Mouse (Mus musculus): ENCODE measurements around the gene Tob2. TPM values are rescaled to one million over a fixed set of nuclear protein-coding genes. Genes with fewer than 3 reads are reported as not detected.

The Tob2 gene
- total RNA-seq, 1 experiment = 20.9 TPM

DNA sequence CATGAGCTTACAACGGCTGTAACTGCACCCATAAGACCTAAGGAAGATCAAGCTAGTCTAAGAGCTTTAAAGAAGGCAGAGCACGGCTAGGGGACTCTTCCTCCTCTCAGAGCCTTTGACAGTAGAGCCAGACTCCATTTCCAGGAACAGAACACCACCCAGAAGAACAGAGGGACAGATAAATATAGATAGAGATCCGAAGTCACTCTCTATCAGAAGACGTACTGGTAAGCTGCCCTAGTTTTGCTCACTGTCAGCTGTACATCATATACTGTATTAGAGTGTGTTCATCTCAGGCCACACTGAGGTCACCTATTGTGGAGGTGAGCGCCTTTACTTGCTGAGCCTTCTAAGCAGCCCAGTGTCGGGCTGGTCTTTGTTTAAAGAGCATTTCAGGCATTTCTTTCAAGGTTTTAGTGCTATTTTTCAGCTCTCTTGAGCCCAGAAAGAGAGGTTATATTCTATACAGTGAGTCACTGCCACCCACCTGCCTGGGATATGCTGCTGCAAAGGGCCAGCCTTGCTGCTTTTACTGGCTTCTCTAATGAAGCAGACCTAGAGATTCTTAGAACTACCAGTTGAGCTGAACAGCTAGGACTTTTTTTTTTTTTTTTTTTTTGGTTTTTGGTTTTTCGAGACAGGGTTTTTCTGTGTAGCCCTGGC is 32.7 kb upstream of the Tob2 start:
- DNase-seq (ENCODE audit: low read depth, low spot score) = no peak
- in situ Hi-C loops (cut with MboI; ENCODE audit: low sequenced_read_pairs in 2 of 2, unreplicated experiment in 2 of 2) = no loop called here
- TF ChIP-seq CHD2 (IDR thresholded peaks at IDR 0.05; ENCODE audit: low read depth, low read length) = no peak
- TF ChIP-seq ZC3H11A (IDR thresholded peaks at IDR 0.05; ENCODE audit: borderline replicate concordance, low read depth, low read length) = no peak
- no peak for TF ChIP-seq HCFC1 (IDR thresholded peaks at IDR 0.05; ENCODE audit: borderline replicate concordance, insufficient read depth, low read length)
- TF ChIP-seq ZNF384 (IDR thresholded peaks at IDR 0.05; ENCODE audit: low read depth, low read length) = no peak; the same call in 1 of the 2 replicates
- no peak for TF ChIP-seq MAFK (IDR thresholded peaks at IDR 0.05; ENCODE audit: insufficient read depth, low read depth, low read length)
- no peak overlapping the region for H3K9ac ChIP-seq (ENCODE audit: insufficient read depth, low read depth, low read length, poor library complexity, severe bottlenecking)
- H3K4me3 ChIP-seq (ENCODE audit: insufficient read depth in 1 of 2, low read depth in 1 of 2, low read length in 2 of 2, poor library complexity in 1 of 2, severe bottlenecking in 1 of 2) = no peak overlapping the region
- peaks cover 16% of the 10 kb centered on the region for H3K36me3 ChIP-seq (ENCODE audit: control insufficient read depth, insufficient read depth, low read length, poor library complexity, severe bottlenecking)
- peaks cover 8 to 11% of the 10 kb centered on the region in 2 experiments for H3K4me1 ChIP-seq (ENCODE audit: control insufficient read depth in 2 of 2, insufficient read depth in 2 of 2, low read length in 2 of 2, poor library complexity in 1 of 2)
- peak overlapping the region; percentile 59; the same call in 1 of the 2 replicates for H3K27ac ChIP-seq (ENCODE audit: insufficient read depth, low read depth, low read length, poor library complexity, severe bottlenecking)
- no peaks in the 10 kb centered on the region for H3K9me3 ChIP-seq (ENCODE audit: control insufficient read depth, insufficient read depth, low read depth, low read length)

DNA sequence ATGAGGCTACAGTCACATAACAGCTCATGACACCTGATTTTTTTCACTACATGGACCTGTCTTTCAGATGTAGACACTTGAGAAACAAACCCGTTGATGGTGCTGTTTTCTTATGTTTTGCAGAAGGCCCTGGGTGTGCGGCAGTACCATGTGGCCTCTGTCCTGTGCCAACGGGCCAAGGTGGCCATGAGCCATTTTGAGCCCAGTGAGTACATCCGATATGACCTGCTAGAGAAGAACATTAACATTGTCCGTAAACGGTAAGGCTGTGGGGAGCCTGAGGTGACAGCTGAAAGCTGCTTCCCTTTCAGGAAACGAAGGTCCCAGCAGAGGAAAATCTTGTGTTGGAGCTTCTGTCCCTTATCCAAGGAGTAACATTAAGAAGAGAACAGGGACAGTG is 30.6 kb upstream of the Tob2 start:
- TF ChIP-seq ZNF384 (IDR thresholded peaks at IDR 0.05; ENCODE audit: low read depth, low read length) = no peak
- no peak for TF ChIP-seq ZC3H11A (IDR thresholded peaks at IDR 0.05; ENCODE audit: borderline replicate concordance, low read depth, low read length)
- TF ChIP-seq HCFC1 (IDR thresholded peaks at IDR 0.05; ENCODE audit: borderline replicate concordance, insufficient read depth, low read length) = no peak
- TF ChIP-seq MAFK (IDR thresholded peaks at IDR 0.05; ENCODE audit: insufficient read depth, low read depth, low read length) = no peak
- no peak for TF ChIP-seq CHD2 (IDR thresholded peaks at IDR 0.05; ENCODE audit: low read depth, low read length)
- Histone ChIP-seq H3K9ac (ENCODE audit: insufficient read depth, low read depth, low read length, poor library complexity, severe bottlenecking) (no peak overlapping the region), H3K9me3 (ENCODE audit: control insufficient read depth, insufficient read depth, low read depth, low read length) (no peaks in the 10 kb centered on the region), H3K4me1 (ENCODE audit: control insufficient read depth in 2 of 2, insufficient read depth in 2 of 2, low read length in 2 of 2, poor library complexity in 1 of 2) (peaks cover 5 to 11% of the 10 kb centered on the region in 2 experiments), H3K36me3 (ENCODE audit: control insufficient read depth, insufficient read depth, low read length, poor library complexity, severe bottlenecking) (peaks cover 6% of the 10 kb centered on the region), H3K4me3 (ENCODE audit: insufficient read depth in 1 of 2, low read depth in 1 of 2, low read length in 2 of 2, poor library complexity in 1 of 2, severe bottlenecking in 1 of 2) (no peak overlapping the region), H3K27ac (ENCODE audit: insufficient read depth, low read depth, low read length, poor library complexity, severe bottlenecking) (no peak overlapping the region; the same call in 1 of the 2 replicates)
- in situ Hi-C loops (cut with MboI; ENCODE audit: low sequenced_read_pairs in 2 of 2, unreplicated experiment in 2 of 2) = no loop called here
- DNase-seq (ENCODE audit: low read depth, low spot score) = no peak

DNA sequence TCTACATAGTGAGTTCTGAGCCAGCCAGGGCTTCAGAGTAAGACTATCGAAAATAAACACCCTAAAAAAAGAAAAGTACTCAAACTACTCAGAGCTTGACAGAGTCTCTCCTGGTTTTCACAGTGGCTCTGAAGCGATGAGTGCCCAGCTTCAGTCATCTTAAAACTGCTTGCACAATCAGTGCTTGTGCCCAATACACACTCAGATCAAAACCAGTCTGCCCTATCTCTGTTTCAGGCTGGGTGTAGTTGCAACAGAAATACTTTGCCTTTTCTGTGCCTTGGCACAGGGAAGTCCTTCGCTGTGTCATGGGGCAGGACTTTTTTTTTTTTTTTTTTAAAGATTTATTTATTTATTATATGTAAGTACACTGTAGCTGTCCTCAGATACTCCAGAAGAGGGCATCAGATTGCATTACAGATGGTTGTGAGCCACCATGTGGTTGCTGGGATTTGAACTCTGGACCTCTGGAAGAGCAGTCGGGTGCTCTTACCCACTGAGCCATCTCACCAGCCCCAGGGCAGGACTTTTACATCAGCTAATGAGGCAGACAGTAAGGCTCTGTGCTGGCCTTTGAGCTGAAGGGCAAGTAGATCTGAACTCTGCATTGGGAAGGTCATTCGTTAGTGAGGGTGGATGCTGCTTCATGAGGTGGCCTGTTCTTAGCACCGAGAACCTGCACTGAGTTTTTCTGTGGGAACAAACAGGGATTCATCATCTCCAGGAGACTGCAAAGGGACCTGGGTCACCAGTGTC is 28.4 kb upstream of the Tob2 start:
- peaks cover 3 to 6% of the 10 kb centered on the region in 2 experiments for H3K4me1 ChIP-seq (ENCODE audit: control insufficient read depth in 2 of 2, insufficient read depth in 2 of 2, low read length in 2 of 2, poor library complexity in 1 of 2)
- H3K36me3 ChIP-seq (ENCODE audit: control insufficient read depth, insufficient read depth, low read length, poor library complexity, severe bottlenecking) = peaks cover 2% of the 10 kb centered on the region
- DNase-seq (ENCODE audit: low read depth, low spot score) = no peak
- no peaks in the 10 kb centered on the region for H3K9me3 ChIP-seq (ENCODE audit: control insufficient read depth, insufficient read depth, low read depth, low read length)
- H3K27ac ChIP-seq (ENCODE audit: insufficient read depth, low read depth, low read length, poor library complexity, severe bottlenecking) = no peak overlapping the region
- no peak for TF ChIP-seq MAFK (IDR thresholded peaks at IDR 0.05; ENCODE audit: insufficient read depth, low read depth, low read length)
- no peak for TF ChIP-seq CHD2 (IDR thresholded peaks at IDR 0.05; ENCODE audit: low read depth, low read length)
- TF ChIP-seq ZNF384 (IDR thresholded peaks at IDR 0.05; ENCODE audit: low read depth, low read length) = no peak
- no peak for TF ChIP-seq ZC3H11A (IDR thresholded peaks at IDR 0.05; ENCODE audit: borderline replicate concordance, low read depth, low read length)
- no peak for TF ChIP-seq HCFC1 (IDR thresholded peaks at IDR 0.05; ENCODE audit: borderline replicate concordance, insufficient read depth, low read length)
- H3K4me3 ChIP-seq (ENCODE audit: insufficient read depth in 1 of 2, low read depth in 1 of 2, low read length in 2 of 2, poor library complexity in 1 of 2, severe bottlenecking in 1 of 2) = no peak overlapping the region
- H3K9ac ChIP-seq (ENCODE audit: insufficient read depth, low read depth, low read length, poor library complexity, severe bottlenecking) = no peak overlapping the region
- in situ Hi-C loops (cut with MboI; ENCODE audit: low sequenced_read_pairs in 2 of 2, unreplicated experiment in 2 of 2) = no loop called here

DNA sequence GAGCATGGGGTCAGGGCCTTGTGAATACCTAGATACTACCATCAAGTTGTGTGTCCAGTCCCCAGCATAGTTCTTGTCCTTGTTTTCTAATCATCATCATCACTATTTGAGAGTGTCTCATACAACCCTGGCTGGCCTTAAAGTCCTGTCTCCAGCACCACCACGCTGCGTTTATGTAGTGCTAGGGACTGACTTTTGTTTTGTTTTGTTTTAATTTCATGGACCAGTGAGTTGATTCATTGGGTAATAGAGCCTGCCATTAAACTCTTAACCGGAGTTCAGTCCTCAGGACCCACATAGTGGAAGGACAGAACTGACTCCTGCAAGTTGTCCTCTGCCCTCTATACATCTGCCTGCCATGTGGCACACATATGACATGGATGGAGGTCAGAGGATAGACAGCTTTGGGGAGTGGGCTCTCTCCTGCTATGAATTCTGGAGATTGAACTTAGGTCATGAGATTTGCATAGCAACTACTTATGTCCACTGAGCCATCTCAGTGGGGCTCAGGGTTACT is 26.9 kb upstream of the Tob2 start:
- TF ChIP-seq ZC3H11A (IDR thresholded peaks at IDR 0.05; ENCODE audit: borderline replicate concordance, low read depth, low read length) (no peak), ZNF384 (IDR thresholded peaks at IDR 0.05; ENCODE audit: low read depth, low read length) (no peak), HCFC1 (IDR thresholded peaks at IDR 0.05; ENCODE audit: borderline replicate concordance, insufficient read depth, low read length) (no peak), MAFK (IDR thresholded peaks at IDR 0.05; ENCODE audit: insufficient read depth, low read depth, low read length) (no peak)
- no peaks in the 10 kb centered on the region for H3K9me3 ChIP-seq (ENCODE audit: control insufficient read depth, insufficient read depth, low read depth, low read length)
- H3K9ac ChIP-seq (ENCODE audit: insufficient read depth, low read depth, low read length, poor library complexity, severe bottlenecking) = no peak overlapping the region
- in situ Hi-C loops (cut with MboI; ENCODE audit: low sequenced_read_pairs in 2 of 2, unreplicated experiment in 2 of 2) = no loop called here
- no peak overlapping the region for H3K4me3 ChIP-seq (ENCODE audit: insufficient read depth in 1 of 2, low read depth in 1 of 2, low read length in 2 of 2, poor library complexity in 1 of 2, severe bottlenecking in 1 of 2)
- H3K36me3 ChIP-seq (ENCODE audit: control insufficient read depth, insufficient read depth, low read length, poor library complexity, severe bottlenecking) = peaks cover 2% of the 10 kb centered on the region
- H3K4me1 ChIP-seq (ENCODE audit: control insufficient read depth in 2 of 2, insufficient read depth in 2 of 2, low read length in 2 of 2, poor library complexity in 1 of 2) = peaks cover 0 to 3% of the 10 kb centered on the region in 2 experiments; a peak in 2 of 4 replicates
- DNase-seq (ENCODE audit: low read depth, low spot score) = no peak
- H3K27ac ChIP-seq (ENCODE audit: insufficient read depth, low read depth, low read length, poor library complexity, severe bottlenecking) = no peak overlapping the region

Measured in ES-E14 (cell line).